Mouse (Mus musculus): ENCODE results near the gene Cdhr2.

GRCm38 (mm10) chr13:54760906-54761305 lies 59.6 kb downstream of the Cdhr2 start:
- TF ChIP-seq CTCF (IDR thresholded peaks at IDR 0.05; ENCODE audit: insufficient read depth, low read depth, low read length) (no peak), POLR2A (IDR thresholded peaks at IDR 0.05; ENCODE audit: insufficient read depth, low read depth, low read length) (no peak)

Data from olfactory bulb, adult 2 months (tissue).